12 mouse cellular contexts compared by ENCODE assay signal in genomic region chr7:132572738-132573137, GRCm38 (mm10). TPM values are rescaled to one million over a fixed set of nuclear protein-coding genes. Genes with fewer than 3 reads are reported as not detected.
A peak's percentile ranks its signal among the peaks of the same experiment; 100 is the strongest.
DNase-seq lines count a peak whose midpoint lies in the region; ATAC-seq and TF ChIP-seq lines count a peak whose summit lies in the region.
"Had no signal": no experiment of that assay in that cellular context is flagged by ENCODE, and none has a peak within 500 bp of the region (broad histone marks: within the 10 kb centered on the region; RNA-seq: fewer than 3 reads in every experiment).

No protein-coding gene starts in this region.

- no peak for ATAC-seq in forebrain, embryonic 16.5 days
- no peak for ATAC-seq in liver, embryonic 12.5 days
- no peak for ATAC-seq in granulocyte monocyte progenitor cell, adult 5-6 weeks (replicated peaks; ENCODE audit: poor library complexity, severe bottlenecking)

- H3K27me3 ChIP-seq in forebrain, embryonic 16.5 days (replicated peaks; ENCODE audit: control insufficient read depth, insufficient read depth, low read length) = no peaks in the 10 kb centered on the region
- no peaks in the 10 kb centered on the region for H3K27me3 ChIP-seq in liver, embryonic 12.5 days (replicated peaks)

- H3K4me1 ChIP-seq in forebrain, embryonic 16.5 days (replicated peaks; ENCODE audit: control insufficient read depth, insufficient read depth, low read length) = peaks cover 27% of the 10 kb centered on the region
- peaks cover 71% of the 10 kb centered on the region for H3K4me1 ChIP-seq in liver, embryonic 12.5 days

- 45% methylated on average over 3 of the region's 3 CpGs for WGBS in forebrain, embryonic 16.5 days
- 41% methylated on average over 3 of the region's 3 CpGs for WGBS in liver, embryonic 12.5 days (ENCODE audit: insufficient replicate concordance)

- no peak for TF ChIP-seq CTCF in left cerebral cortex, adult 2 months (IDR thresholded peaks at IDR 0.05)

- no peak overlapping the region; the same call in 1 of the 2 replicates for H3K4me3 ChIP-seq in left cerebral cortex, adult 2 months
- no peak overlapping the region for H3K4me3 ChIP-seq in forebrain, embryonic 16.5 days (replicated peaks; ENCODE audit: low read length)
- H3K4me3 ChIP-seq in liver, embryonic 12.5 days = peak overlapping the region; percentile 18; the same call in 1 of the 2 replicates

- DNase-seq in left cerebral cortex, adult 2 months (ENCODE audit: extremely low spot score in 1 of 2, low spot score in 2 of 2) = no peak
- DNase-seq in left cerebral cortex, postnatal 14 days (ENCODE audit: low spot score in 2 of 2) = no peak
- DNase-seq in c-Kit-positive CD71-positive TER-119-negative erythroid progenitor cells, embryonic 14.5 days (ENCODE audit: low read depth) = peak; percentile 41
- no peak for DNase-seq in ovary, postnatal 10 days (ENCODE audit: low spot score)
- no peak for DNase-seq in ovary, postnatal 36 days (ENCODE audit: low spot score)
- DNase-seq: adrenal gland, postnatal 10 days; gastrocnemius, postnatal 25 days; kidney, postnatal 25 days had no signal

- intact Hi-C loops in left cerebral cortex, adult 2 months (cut with DNase I) = no loop called here
- intact Hi-C loops in left cerebral cortex, postnatal 14 days (cut with DNase I) = no loop called here

- no peaks in the 10 kb centered on the region for H3K9me3 ChIP-seq in forebrain, embryonic 16.5 days (ENCODE audit: control insufficient read depth, low read length)
- no peaks in the 10 kb centered on the region for H3K9me3 ChIP-seq in liver, embryonic 12.5 days (replicated peaks)

- no peak overlapping the region for H3K9ac ChIP-seq in forebrain, embryonic 16.5 days (replicated peaks; ENCODE audit: low read depth, low read length)
- peak overlapping the region; percentile 18; the same call in 1 of the 2 replicates for H3K9ac ChIP-seq in liver, embryonic 12.5 days

- no peaks in the 10 kb centered on the region for H3K36me3 ChIP-seq in forebrain, embryonic 16.5 days (ENCODE audit: control insufficient read depth, insufficient read depth)
- H3K36me3 ChIP-seq in liver, embryonic 12.5 days = peaks cover 24% of the 10 kb centered on the region

- H3K27ac ChIP-seq in left cerebral cortex, adult 2 months = peak overlapping the region; percentile 50; the same call in 1 of the 2 replicates
- H3K27ac ChIP-seq in forebrain, embryonic 16.5 days (ENCODE audit: low read length) = peak overlapping the region; percentile 27; the same call in 1 of the 2 replicates
- peak overlapping the region; percentile 59 for H3K27ac ChIP-seq in liver, embryonic 12.5 days

- no peak overlapping the region for H3K4me2 ChIP-seq in forebrain, embryonic 16.5 days (ENCODE audit: low read length)
- peak overlapping the region; percentile 88 for H3K4me2 ChIP-seq in liver, embryonic 12.5 days

RNA-seq across cellular contexts. Expression of gene Oat, which starts 3.5 kb away (rescaled TPM):
- 10 to 100 TPM; 83.8 to 83.9 TPM for total RNA-seq in left cerebral cortex, adult 2 months (2021)
- 10 to 100 TPM; 74.4 to 75.7 TPM for total RNA-seq in left cerebral cortex, postnatal 14 days (2021)
- polyA plus RNA-seq in forebrain, embryonic 16.5 days (2015; fragmentation: Nextera tagmentation; extraction: Ambion mirVana) = 111 and 133 TPM in 2 replicates
- 94.4 and 96.9 TPM in 2 replicates for polyA plus RNA-seq in liver, embryonic 12.5 days (2016; fragmentation: Nextera tagmentation; extraction: Ambion mirVana)
- 85.2 and 105 TPM in 2 replicates for total RNA-seq in granulocyte monocyte progenitor cell, adult 5-6 weeks (2014; fragmentation: Nextera tagmentation)
- 97.3 and 99.4 TPM in 2 replicates for total RNA-seq in granulocyte monocyte progenitor cell, adult 5-6 weeks (2017)

RNA-seq across cellular contexts. Expression of gene Nkx1-2, which starts 26.7 kb away (rescaled TPM):
- total RNA-seq in left cerebral cortex, adult 2 months (2021) = not detected
- not detected for total RNA-seq in left cerebral cortex, postnatal 14 days (2021)
- 0.11 TPM in 1 of 2 replicates, not detected in the other for polyA plus RNA-seq in forebrain, embryonic 16.5 days (2015; fragmentation: Nextera tagmentation; extraction: Ambion mirVana)
- polyA plus RNA-seq in liver, embryonic 12.5 days (2016; fragmentation: Nextera tagmentation; extraction: Ambion mirVana) = not detected in 2 replicates
- total RNA-seq in granulocyte monocyte progenitor cell, adult 5-6 weeks (2014; fragmentation: Nextera tagmentation) = not detected in 2 replicates
- total RNA-seq in granulocyte monocyte progenitor cell, adult 5-6 weeks (2017) = not detected in 2 replicates
- total RNA-seq: gastrocnemius, postnatal 25 days had no signal
- polyA plus RNA-seq: urinary bladder, adult 2 months had no signal

RNA-seq across cellular contexts. Expression of gene Lhpp, which starts 37.7 kb away (rescaled TPM):
- 10 to 100 TPM; 15.5 to 16.3 TPM for total RNA-seq in left cerebral cortex, adult 2 months (2021)
- 10 to 100 TPM; 20.5 to 21.8 TPM for total RNA-seq in left cerebral cortex, postnatal 14 days (2021)
- polyA plus RNA-seq in forebrain, embryonic 16.5 days (2015; fragmentation: Nextera tagmentation; extraction: Ambion mirVana) = 26.4 and 31.2 TPM in 2 replicates
- 8.9 and 9.2 TPM in 2 replicates for polyA plus RNA-seq in liver, embryonic 12.5 days (2016; fragmentation: Nextera tagmentation; extraction: Ambion mirVana)
- total RNA-seq in granulocyte monocyte progenitor cell, adult 5-6 weeks (2014; fragmentation: Nextera tagmentation) = 11.5 and 13.8 TPM in 2 replicates
- 7.3 and 9.3 TPM in 2 replicates for total RNA-seq in granulocyte monocyte progenitor cell, adult 5-6 weeks (2017)
